Mouse (Mus musculus) cerebellum, postnatal 14 days (tissue): ENCODE measurements around the gene Tfg.
A peak's percentile ranks its signal among the peaks of the same experiment; 100 is the strongest.

ENCODE experiments used
- DNase-seq, 2 experiments: peaks; one replicate each; pipeline ENCODE4 v3.0.0; 2021; ENCODE audit warnings: mixed read lengths in 2 of 2

Gene Tfg

GRCm38 (mm10) chr16:56717224-56718200 lies at the start of gene Tfg:
Tfg (minus strand) TSS chr16:56717450.
- DNase-seq: peak; percentile 99 to 100

- no peak for DNase-seq
Measured at GRCm38 (mm10) chr16:56729060-56729459, 11.8 kb upstream of the Tfg start.

GRCm38 (mm10) chr16:56724927-56725326 lies 7.7 kb upstream of the Tfg start:
- DNase-seq: no peak

GRCm38 (mm10) chr16:56722357-56722756 lies 5.1 kb upstream of the Tfg start:
- DNase-seq: no peak

GRCm38 (mm10) chr16:56719031-56719430 lies 1.8 kb upstream of the Tfg start:
- DNase-seq: no peak

GRCm38 (mm10) chr16:56716557-56717179 lies 582 bp downstream of the Tfg start:
- no peak for DNase-seq

GRCm38 (mm10) chr16:56715608-56716007 lies 1.6 kb downstream of the Tfg start:
- DNase-seq: no peak

GRCm38 (mm10) chr16:56710071-56710470 lies 7.2 kb downstream of the Tfg start:
- no peak for DNase-seq

- no peak for DNase-seq
Measured at GRCm38 (mm10) chr16:56705731-56706130, 11.5 kb downstream of the Tfg start.

- DNase-seq: no peak
Measured at GRCm38 (mm10) chr16:56700898-56701297, 16.4 kb downstream of the Tfg start.

GRCm38 (mm10) chr16:56696448-56696847 lies 20.8 kb downstream of the Tfg start:
- DNase-seq: no peak

- peak in 1 of 2 experiments; percentile 28 for DNase-seq
Measured at GRCm38 (mm10) chr16:56690715-56691114, 26.5 kb downstream of the Tfg start.

GRCm38 (mm10) chr16:56686747-56687146 lies 30.5 kb downstream of the Tfg start:
- no peak for DNase-seq

GRCm38 (mm10) chr16:56681010-56681645 lies 36.1 kb downstream of the Tfg start:
- peak in 1 of 2 experiments; percentile 36 for DNase-seq

- DNase-seq: peak; percentile 63 to 74
Measured at GRCm38 (mm10) chr16:56677146-56677545, 40.1 kb downstream of the Tfg start.

GRCm38 (mm10) chr16:56673420-56673819 lies 43.8 kb downstream of the Tfg start:
- DNase-seq: no peak

GRCm38 (mm10) chr16:56670941-56671340 lies 46.3 kb downstream of the Tfg start:
- no peak for DNase-seq

- DNase-seq: no peak
Measured at GRCm38 (mm10) chr16:56669520-56669919, 47.7 kb downstream of the Tfg start.

GRCm38 (mm10) chr16:56658866-56659265 lies 58.4 kb downstream of the Tfg start:
- no peak for DNase-seq

- no peak for DNase-seq
Measured at GRCm38 (mm10) chr16:56655193-56655910, 61.9 kb downstream of the Tfg start.

- no peak for DNase-seq
Measured at GRCm38 (mm10) chr16:56646382-56647172, 70.7 kb downstream of the Tfg start.

- peak; percentile 61 to 66 for DNase-seq
Measured at GRCm38 (mm10) chr16:56645251-56645650, 72.0 kb downstream of the Tfg start.
